ENCODE assay signal across 1 mouse cellular context in genomic region chr10:119395048-119395447, GRCm38 (mm10).
TF ChIP-seq lines count a peak whose summit lies in the region.

No protein-coding gene starts in this region.

TF ChIP-seq in MEL, 35 proteins besides CTCF, POLR2A, EP300 and RAD21 (continued from another document):
- TF ChIP-seq MAX (IDR thresholded peaks at IDR 0.05; ENCODE audit: low read length): no peak
